Mouse (Mus musculus): ENCODE measurements around the gene Pax2. TPM values are rescaled to one million over a fixed set of nuclear protein-coding genes. Genes with fewer than 3 reads are reported as not detected.

Pax2 gene
- polyA plus RNA-seq, 1 experiment from 2014 or later = 0.09 TPM

- no peak overlapping the region for H3K27ac ChIP-seq (ENCODE audit: low read depth, low read length)
- H3K4me2 ChIP-seq (ENCODE audit: low read length) = no peak overlapping the region
- H3K27me3 ChIP-seq (replicated peaks; ENCODE audit: control insufficient read depth, insufficient read depth, low read length) = no peaks in the 10 kb centered on the region
- no peak overlapping the region for H3K4me3 ChIP-seq (ENCODE audit: low read depth, low read length)
- no peaks in the 10 kb centered on the region for H3K36me3 ChIP-seq (ENCODE audit: control insufficient read depth, insufficient read depth, low read length)
- ATAC-seq (no peak), DNase-seq (ENCODE audit: low spot score) (no peak)
- H3K4me1 ChIP-seq (ENCODE audit: control insufficient read depth, insufficient read depth, low read length) = no peaks in the 10 kb centered on the region
- no peaks in the 10 kb centered on the region for H3K9me3 ChIP-seq (replicated peaks; ENCODE audit: control insufficient read depth, low read length)
- WGBS = 69% methylated on average over 2 of the region's 2 CpGs
- no peak overlapping the region for H3K9ac ChIP-seq (ENCODE audit: low read length)
Measured at GRCm38 (mm10) chr19:44868766-44869165, 112.9 kb downstream of the Pax2 start.

- no peak overlapping the region for H3K9ac ChIP-seq (ENCODE audit: low read length)
- H3K27ac ChIP-seq (ENCODE audit: low read depth, low read length) = no peak overlapping the region
- ATAC-seq (no peak), DNase-seq (ENCODE audit: low spot score) (no peak)
- H3K36me3 ChIP-seq (ENCODE audit: control insufficient read depth, insufficient read depth, low read length) = no peaks in the 10 kb centered on the region
- WGBS = 43% methylated on average over 15 of the region's 15 CpGs
- H3K9me3 ChIP-seq (replicated peaks; ENCODE audit: control insufficient read depth, low read length) = no peaks in the 10 kb centered on the region
- H3K4me3 ChIP-seq (ENCODE audit: low read depth, low read length) = no peak overlapping the region
- H3K4me2 ChIP-seq (ENCODE audit: low read length) = no peak overlapping the region
- 0 out of 2 replicates have a peak, but pooled peaks cover 3% of the 10 kb centered on the region for H3K27me3 ChIP-seq (replicated peaks; ENCODE audit: control insufficient read depth, insufficient read depth, low read length)
- no peaks in the 10 kb centered on the region for H3K4me1 ChIP-seq (ENCODE audit: control insufficient read depth, insufficient read depth, low read length)
Measured at GRCm38 (mm10) chr19:44874186-44874898, 118.5 kb downstream of the Pax2 start.

- WGBS = 19% methylated on average over 6 of the region's 6 CpGs
- Histone ChIP-seq H3K27ac (ENCODE audit: low read depth, low read length) (no peak overlapping the region), H3K27me3 (replicated peaks; ENCODE audit: control insufficient read depth, insufficient read depth, low read length) (0 out of 2 replicates have a peak, but pooled peaks cover 3% of the 10 kb centered on the region), H3K4me3 (ENCODE audit: low read depth, low read length) (no peak overlapping the region), H3K9me3 (replicated peaks; ENCODE audit: control insufficient read depth, low read length) (no peaks in the 10 kb centered on the region), H3K4me1 (ENCODE audit: control insufficient read depth, insufficient read depth, low read length) (no peaks in the 10 kb centered on the region), H3K9ac (ENCODE audit: low read length) (no peak overlapping the region), H3K36me3 (ENCODE audit: control insufficient read depth, insufficient read depth, low read length) (no peaks in the 10 kb centered on the region), H3K4me2 (ENCODE audit: low read length) (no peak overlapping the region)
- no peak for DNase-seq (ENCODE audit: low spot score)
- ATAC-seq = no peak
Measured at GRCm38 (mm10) chr19:44874928-44875327, 119.1 kb downstream of the Pax2 start.

- Histone ChIP-seq H3K4me1 (ENCODE audit: control insufficient read depth, insufficient read depth, low read length) (no peaks in the 10 kb centered on the region), H3K27ac (ENCODE audit: low read depth, low read length) (no peak overlapping the region), H3K4me3 (ENCODE audit: low read depth, low read length) (no peak overlapping the region), H3K36me3 (ENCODE audit: control insufficient read depth, insufficient read depth, low read length) (no peaks in the 10 kb centered on the region), H3K4me2 (ENCODE audit: low read length) (no peak overlapping the region), H3K9me3 (replicated peaks; ENCODE audit: control insufficient read depth, low read length) (no peaks in the 10 kb centered on the region), H3K27me3 (replicated peaks; ENCODE audit: control insufficient read depth, insufficient read depth, low read length) (0 out of 2 replicates have a peak, but pooled peaks cover 3% of the 10 kb centered on the region), H3K9ac (ENCODE audit: low read length) (no peak overlapping the region)
- 76% methylated on average over 1 of the region's 1 CpGs for WGBS
- ATAC-seq = no peak
- DNase-seq (ENCODE audit: low spot score) = no peak
Measured at GRCm38 (mm10) chr19:44875718-44876117, 119.9 kb downstream of the Pax2 start.

- Histone ChIP-seq H3K9me3 (replicated peaks; ENCODE audit: control insufficient read depth, low read length) (no peaks in the 10 kb centered on the region), H3K4me3 (ENCODE audit: low read depth, low read length) (no peak overlapping the region), H3K4me2 (ENCODE audit: low read length) (no peak overlapping the region), H3K9ac (ENCODE audit: low read length) (no peak overlapping the region), H3K27me3 (replicated peaks; ENCODE audit: control insufficient read depth, insufficient read depth, low read length) (peaks cover 3% of the 10 kb centered on the region; the same call in 1 of the 2 replicates), H3K27ac (ENCODE audit: low read depth, low read length) (no peak overlapping the region), H3K4me1 (ENCODE audit: control insufficient read depth, insufficient read depth, low read length) (peaks cover 5% of the 10 kb centered on the region; the same call in 1 of the 2 replicates), H3K36me3 (ENCODE audit: control insufficient read depth, insufficient read depth, low read length) (no peaks in the 10 kb centered on the region)
- 91% methylated on average over 7 of the region's 7 CpGs for WGBS
- no peak for ATAC-seq
- DNase-seq (ENCODE audit: low spot score) = no peak
Measured at GRCm38 (mm10) chr19:44876529-44876928, 120.7 kb downstream of the Pax2 start.

- peak overlapping the region; percentile 24 for H3K4me3 ChIP-seq (ENCODE audit: low read depth, low read length)
- no peaks in the 10 kb centered on the region for H3K9me3 ChIP-seq (replicated peaks; ENCODE audit: control insufficient read depth, low read length)
- H3K36me3 ChIP-seq (ENCODE audit: control insufficient read depth, insufficient read depth, low read length) = no peaks in the 10 kb centered on the region
- peaks cover 14% of the 10 kb centered on the region for H3K4me1 ChIP-seq (ENCODE audit: control insufficient read depth, insufficient read depth, low read length)
- peak overlapping the region; percentile 59 for H3K4me2 ChIP-seq (ENCODE audit: low read length)
- WGBS = under 1% methylated on average over 26 of the region's 31 CpGs
- peaks cover 40% of the 10 kb centered on the region for H3K27me3 ChIP-seq (replicated peaks; ENCODE audit: control insufficient read depth, insufficient read depth, low read length)
- DNase-seq (ENCODE audit: low spot score) (peak; percentile 69), ATAC-seq (peak; percentile 53; the same call in 1 of the 2 replicates)
- H3K9ac ChIP-seq (ENCODE audit: low read length) = peak overlapping the region; percentile 55
- H3K27ac ChIP-seq (ENCODE audit: low read depth, low read length) = no peak overlapping the region
Measured at GRCm38 (mm10) chr19:44882552-44883024, 126.7 kb downstream of the Pax2 start.

- DNase-seq (ENCODE audit: low spot score) (no peak), ATAC-seq (no peak)
- Histone ChIP-seq H3K9ac (ENCODE audit: low read length) (no peak overlapping the region), H3K4me3 (ENCODE audit: low read depth, low read length) (no peak overlapping the region), H3K9me3 (replicated peaks; ENCODE audit: control insufficient read depth, low read length) (no peaks in the 10 kb centered on the region), H3K27ac (ENCODE audit: low read depth, low read length) (no peak overlapping the region), H3K36me3 (ENCODE audit: control insufficient read depth, insufficient read depth, low read length) (no peaks in the 10 kb centered on the region), H3K27me3 (replicated peaks; ENCODE audit: control insufficient read depth, insufficient read depth, low read length) (peaks cover 50% of the 10 kb centered on the region), H3K4me2 (ENCODE audit: low read length) (no peak overlapping the region), H3K4me1 (ENCODE audit: control insufficient read depth, insufficient read depth, low read length) (peaks cover 14% of the 10 kb centered on the region)
- WGBS = 18% methylated on average over 3 of the region's 3 CpGs
Measured at GRCm38 (mm10) chr19:44884331-44884730, 128.5 kb downstream of the Pax2 start.

GRCm38 (mm10) chr19:44886475-44886874, 130.6 kb downstream of the Pax2 start:
- H3K9me3 ChIP-seq (replicated peaks; ENCODE audit: control insufficient read depth, low read length) = no peaks in the 10 kb centered on the region
- ATAC-seq (no peak), DNase-seq (ENCODE audit: low spot score) (no peak)
- peaks cover 13% of the 10 kb centered on the region for H3K4me1 ChIP-seq (ENCODE audit: control insufficient read depth, insufficient read depth, low read length)
- no peak overlapping the region for H3K4me3 ChIP-seq (ENCODE audit: low read depth, low read length)
- no peak overlapping the region for H3K4me2 ChIP-seq (ENCODE audit: low read length)
- H3K27ac ChIP-seq (ENCODE audit: low read depth, low read length) = no peak overlapping the region
- H3K36me3 ChIP-seq (ENCODE audit: control insufficient read depth, insufficient read depth, low read length) = no peaks in the 10 kb centered on the region
- H3K9ac ChIP-seq (ENCODE audit: low read length) = no peak overlapping the region
- peaks cover 60% of the 10 kb centered on the region for H3K27me3 ChIP-seq (replicated peaks; ENCODE audit: control insufficient read depth, insufficient read depth, low read length)
- WGBS = 3% methylated on average over 3 of the region's 3 CpGs

All from forebrain, embryonic 14.5 days (tissue).